10 mouse cellular contexts compared by ENCODE assay signal in genomic region chr6:52183311-52184080, GRCm38 (mm10). TPM values are rescaled to one million over a fixed set of nuclear protein-coding genes. Genes with fewer than 3 reads are reported as not detected.
DNase-seq lines count a peak whose midpoint lies in the region; ATAC-seq lines count a peak whose summit lies in the region.
"Had no signal": no experiment of that assay in that cellular context is flagged by ENCODE, and none has a peak within 500 bp of the region (broad histone marks: within the 10 kb centered on the region; RNA-seq: fewer than 3 reads in every experiment).

No protein-coding gene starts in this region.

- no peak overlapping the region for H3K4me3 ChIP-seq in hindbrain, embryonic 11.5 days (ENCODE audit: low read depth, low read length)
- no peak overlapping the region for H3K4me3 ChIP-seq in hindbrain, embryonic 10.5 days
- H3K4me3 ChIP-seq in intestine, embryonic 14.5 days (ENCODE audit: low read depth, low read length) = 0 out of 2 replicates have a peak overlapping the region, but pooled peaks have one; percentile 2
- H3K4me3 ChIP-seq in stomach, embryonic 14.5 days (ENCODE audit: low read depth, low read length) = no peak overlapping the region
- H3K4me3 ChIP-seq: forebrain, embryonic 15.5 days; heart, embryonic 13.5 days had no signal

- H3K9me3 ChIP-seq in hindbrain, embryonic 11.5 days (ENCODE audit: control insufficient read depth, low read length) = no peaks in the 10 kb centered on the region
- H3K9me3 ChIP-seq in hindbrain, embryonic 10.5 days = no peaks in the 10 kb centered on the region
- H3K9me3 ChIP-seq in intestine, embryonic 14.5 days (ENCODE audit: control insufficient read depth, low read length) = no peaks in the 10 kb centered on the region
- H3K9me3 ChIP-seq in stomach, embryonic 14.5 days (ENCODE audit: control insufficient read depth, low read depth, low read length) = no peaks in the 10 kb centered on the region
- H3K9me3 ChIP-seq: forebrain, embryonic 15.5 days; heart, embryonic 13.5 days had no signal

- no peak for DNase-seq in hindbrain, embryonic 11.5 days (ENCODE audit: low spot score)
- no peak for DNase-seq in hindbrain, embryonic 10.5 days (ENCODE audit: low spot score)
- no peak for DNase-seq in intestine, embryonic 14.5 days (ENCODE audit: low spot score)
- DNase-seq in kidney, postnatal 36 days = peak; percentile 71 to 89
- no peak for DNase-seq in spleen, postnatal 14 days (ENCODE audit: low spot score in 2 of 2)
- DNase-seq in thymus, postnatal 10 days (ENCODE audit: low spot score in 2 of 2) = no peak
- DNase-seq in spleen, adult 12 weeks (ENCODE audit: low spot score) = no peak

- H3K9ac ChIP-seq in hindbrain, embryonic 11.5 days (ENCODE audit: low read depth, low read length) = peak overlapping the region; percentile 37; the same call in 1 of the 2 replicates
- H3K9ac ChIP-seq in intestine, embryonic 14.5 days (ENCODE audit: low read length) = peak overlapping the region; percentile 29
- no peak overlapping the region; the same call in 1 of the 2 replicates for H3K9ac ChIP-seq in stomach, embryonic 14.5 days (replicated peaks; ENCODE audit: low read depth, low read length)
- H3K9ac ChIP-seq: forebrain, embryonic 15.5 days; heart, embryonic 13.5 days had no signal

- no peaks in the 10 kb centered on the region for H3K36me3 ChIP-seq in hindbrain, embryonic 11.5 days (ENCODE audit: control insufficient read depth, insufficient read depth, low read length)
- H3K36me3 ChIP-seq in hindbrain, embryonic 10.5 days = no peaks in the 10 kb centered on the region
- H3K36me3 ChIP-seq in intestine, embryonic 14.5 days (ENCODE audit: control insufficient read depth, insufficient read depth, low read length) = peaks cover 12% of the 10 kb centered on the region; the same call in 1 of the 2 replicates
- peaks cover 5% of the 10 kb centered on the region; the same call in 1 of the 2 replicates for H3K36me3 ChIP-seq in stomach, embryonic 14.5 days (ENCODE audit: control insufficient read depth, insufficient read depth, low read length)
- H3K36me3 ChIP-seq: forebrain, embryonic 15.5 days; heart, embryonic 13.5 days had no signal

- peaks cover 85% of the 10 kb centered on the region for H3K27me3 ChIP-seq in hindbrain, embryonic 11.5 days (ENCODE audit: control insufficient read depth, insufficient read depth, low read length)
- peaks cover 100% of the 10 kb centered on the region for H3K27me3 ChIP-seq in hindbrain, embryonic 10.5 days (ENCODE audit: insufficient read depth, poor library complexity, severe bottlenecking)
- no peaks in the 10 kb centered on the region for H3K27me3 ChIP-seq in intestine, embryonic 14.5 days (replicated peaks; ENCODE audit: control insufficient read depth, insufficient read depth, low read length)
- H3K27me3 ChIP-seq in stomach, embryonic 14.5 days (ENCODE audit: control insufficient read depth, insufficient read depth, low read length) = no peaks in the 10 kb centered on the region

- peaks cover 2% of the 10 kb centered on the region; the same call in 1 of the 2 replicates for H3K4me1 ChIP-seq in hindbrain, embryonic 11.5 days (replicated peaks; ENCODE audit: control insufficient read depth, insufficient read depth, low read length)
- no peaks in the 10 kb centered on the region; the same call in 1 of the 2 replicates for H3K4me1 ChIP-seq in hindbrain, embryonic 10.5 days (replicated peaks)
- peaks cover 77% of the 10 kb centered on the region for H3K4me1 ChIP-seq in intestine, embryonic 14.5 days (replicated peaks; ENCODE audit: control insufficient read depth, insufficient read depth, low read length)
- peaks cover 75% of the 10 kb centered on the region for H3K4me1 ChIP-seq in stomach, embryonic 14.5 days (ENCODE audit: control insufficient read depth, insufficient read depth, low read length)
- H3K4me1 ChIP-seq: forebrain, embryonic 15.5 days; heart, embryonic 13.5 days had no signal

- peak overlapping the region; percentile 84 for H3K27ac ChIP-seq in hindbrain, embryonic 11.5 days (ENCODE audit: low read depth, low read length)
- H3K27ac ChIP-seq in hindbrain, embryonic 10.5 days = no peak overlapping the region
- peak overlapping the region; percentile 82 for H3K27ac ChIP-seq in intestine, embryonic 14.5 days (ENCODE audit: low read depth)
- H3K27ac ChIP-seq in stomach, embryonic 14.5 days (ENCODE audit: low read length) = peak overlapping the region; percentile 98
- H3K27ac ChIP-seq: forebrain, embryonic 15.5 days; heart, embryonic 13.5 days had no signal

- peak overlapping the region; percentile 40 for H3K4me2 ChIP-seq in hindbrain, embryonic 11.5 days (replicated peaks; ENCODE audit: low read depth, low read length)
- H3K4me2 ChIP-seq in intestine, embryonic 14.5 days (ENCODE audit: low read length) = peak overlapping the region; percentile 38
- peak overlapping the region; percentile 24 for H3K4me2 ChIP-seq in stomach, embryonic 14.5 days (replicated peaks; ENCODE audit: low read depth, low read length)
- H3K4me2 ChIP-seq: forebrain, embryonic 15.5 days; heart, embryonic 13.5 days had no signal

- ATAC-seq in hindbrain, embryonic 11.5 days (ENCODE audit: low FRiP score) = no peak
- ATAC-seq in intestine, embryonic 14.5 days (replicated peaks; ENCODE audit: low FRiP score, low TSS enrichment, low read depth) = 0 out of 2 replicates have a peak, but pooled peaks have one; percentile 24
- no peak for ATAC-seq in stomach, embryonic 14.5 days (ENCODE audit: insufficient number of reproducible peaks, insufficient read depth, low FRiP score, low read depth)
- ATAC-seq: forebrain, embryonic 15.5 days had no signal

- 13% methylated on average over 10 of the region's 10 CpGs for WGBS in hindbrain, embryonic 11.5 days
- 9% methylated on average over 10 of the region's 10 CpGs for WGBS in hindbrain, embryonic 10.5 days
- 24% methylated on average over 10 of the region's 10 CpGs for WGBS in intestine, embryonic 14.5 days
- 20% methylated on average over 10 of the region's 10 CpGs for WGBS in stomach, embryonic 14.5 days

RNA-seq across cellular contexts. Expression of gene 5730596B20Rik, which starts 6.2 kb away (rescaled TPM):
- 4.9 and 5.4 TPM in 2 replicates for polyA plus RNA-seq in hindbrain, embryonic 11.5 days (2014; fragmentation: Nextera tagmentation; extraction: Ambion mirVana)
- 0.90 and 3.6 TPM in 2 replicates for polyA plus RNA-seq in hindbrain, embryonic 10.5 days (2016; fragmentation: Nextera tagmentation; extraction: Ambion mirVana)
- polyA plus RNA-seq in intestine, embryonic 14.5 days (2014; fragmentation: Nextera tagmentation; extraction: Ambion mirVana) = 2.5 and 2.8 TPM in 2 replicates
- polyA plus RNA-seq in stomach, embryonic 14.5 days (2014; fragmentation: Nextera tagmentation; extraction: Ambion mirVana) = 4.4 and 4.7 TPM in 2 replicates
- polyA plus RNA-seq: forebrain, embryonic 15.5 days had no signal

RNA-seq across cellular contexts. Expression of gene Hoxa4, which starts 8.1 kb away (rescaled TPM):
- polyA plus RNA-seq in hindbrain, embryonic 11.5 days (2014; fragmentation: Nextera tagmentation; extraction: Ambion mirVana) = 11.9 and 12.8 TPM in 2 replicates
- polyA plus RNA-seq in hindbrain, embryonic 10.5 days (2016; fragmentation: Nextera tagmentation; extraction: Ambion mirVana) = 0.14 and 4.3 TPM in 2 replicates
- 7.5 and 7.7 TPM in 2 replicates for polyA plus RNA-seq in intestine, embryonic 14.5 days (2014; fragmentation: Nextera tagmentation; extraction: Ambion mirVana)
- polyA plus RNA-seq in stomach, embryonic 14.5 days (2014; fragmentation: Nextera tagmentation; extraction: Ambion mirVana) = 6.7 and 6.8 TPM in 2 replicates
- polyA plus RNA-seq: forebrain, embryonic 15.5 days had no signal

RNA-seq across cellular contexts. Expression of gene Hoxa2, which starts 18.9 kb away (rescaled TPM):
- 63.7 and 68.1 TPM in 2 replicates for polyA plus RNA-seq in hindbrain, embryonic 11.5 days (2014; fragmentation: Nextera tagmentation; extraction: Ambion mirVana)
- 31.4 and 56.9 TPM in 2 replicates for polyA plus RNA-seq in hindbrain, embryonic 10.5 days (2016; fragmentation: Nextera tagmentation; extraction: Ambion mirVana)
- polyA plus RNA-seq in intestine, embryonic 14.5 days (2014; fragmentation: Nextera tagmentation; extraction: Ambion mirVana) = 10.1 and 10.8 TPM in 2 replicates
- polyA plus RNA-seq in stomach, embryonic 14.5 days (2014; fragmentation: Nextera tagmentation; extraction: Ambion mirVana) = 17.4 and 18.5 TPM in 2 replicates
- polyA plus RNA-seq: forebrain, embryonic 15.5 days had no signal

RNA-seq across cellular contexts. Expression of gene Hoxa5, which starts 20.9 kb away (rescaled TPM):
- polyA plus RNA-seq in hindbrain, embryonic 11.5 days (2014; fragmentation: Nextera tagmentation; extraction: Ambion mirVana) = 23.8 and 39.3 TPM in 2 replicates
- 1.8 TPM in 1 of 2 replicates, not detected in the other for polyA plus RNA-seq in hindbrain, embryonic 10.5 days (2016; fragmentation: Nextera tagmentation; extraction: Ambion mirVana)
- polyA plus RNA-seq in intestine, embryonic 14.5 days (2014; fragmentation: Nextera tagmentation; extraction: Ambion mirVana) = 30.1 and 34.1 TPM in 2 replicates
- 24.4 and 27.1 TPM in 2 replicates for polyA plus RNA-seq in stomach, embryonic 14.5 days (2014; fragmentation: Nextera tagmentation; extraction: Ambion mirVana)
- polyA plus RNA-seq: forebrain, embryonic 15.5 days had no signal

RNA-seq across cellular contexts. Expression of gene Hoxa6, which starts 25.0 kb away (rescaled TPM):
- 2.1 and 11.6 TPM in 2 replicates for polyA plus RNA-seq in hindbrain, embryonic 11.5 days (2014; fragmentation: Nextera tagmentation; extraction: Ambion mirVana)
- not detected in 2 replicates for polyA plus RNA-seq in hindbrain, embryonic 10.5 days (2016; fragmentation: Nextera tagmentation; extraction: Ambion mirVana)
- polyA plus RNA-seq in intestine, embryonic 14.5 days (2014; fragmentation: Nextera tagmentation; extraction: Ambion mirVana) = 2.5 and 3.9 TPM in 2 replicates
- polyA plus RNA-seq in stomach, embryonic 14.5 days (2014; fragmentation: Nextera tagmentation; extraction: Ambion mirVana) = 3.4 TPM in 2 replicates
- polyA plus RNA-seq: forebrain, embryonic 15.5 days had no signal

Comparison
In these comparisons a context has a peak if more than half of its experiments do, and no peak if none do; other contexts are left out.
1. DNase-seq: peak in kidney, postnatal 36 days (2 of 2); none in hindbrain, embryonic 11.5 days (single experiment), hindbrain, embryonic 10.5 days (single experiment), intestine, embryonic 14.5 days (single experiment), spleen, postnatal 14 days (0 of 2), thymus, postnatal 10 days (0 of 2) and spleen, adult 12 weeks (single experiment).
2. Peak in every context shown above with its lines, with median percentiles within 50 percentile points of each other: H3K4me2 ChIP-seq.